Mouse (Mus musculus) lung, embryonic 14.5 days (tissue): ENCODE data around the gene Gjc1. TPM values are rescaled to one million over a fixed set of nuclear protein-coding genes. Genes with fewer than 3 reads are reported as not detected.

ENCODE experiments used
- ATAC-seq: fragments of 200-750 bp; cut with Nextera tagmentation; 2 replicates; pipeline ENCODE4 v1.8.0; 2017; ENCODE audit warnings: mild to moderate bottlenecking, moderate TSS enrichment, moderate library complexity; ENCODE audit not compliant: insufficient read depth
- DNase-seq: peaks from one replicate; pipeline ENCODE4 v3.0.0-alpha.2; 2015
- H3K27ac ChIP-seq: fragments of 300-500 bp; sonication (generic); 2 replicates; pipeline ENCODE4 v1.5.1; 2014; ENCODE audit warnings: low read depth, mild to moderate bottlenecking, moderate library complexity
- H3K27me3 ChIP-seq: fragments of 300-500 bp; sonication (generic); 2 replicates; pipeline ENCODE4 v1.6.1; 2014; ENCODE audit warnings: low read length, control low read depth; ENCODE audit not compliant: insufficient read depth
- H3K36me3 ChIP-seq: fragments of 300-500 bp; sonication (generic); 2 replicates; pipeline ENCODE4 v1.6.1; 2014; ENCODE audit warnings: control low read depth; ENCODE audit not compliant: insufficient read depth
- H3K4me1 ChIP-seq: fragments of 300-500 bp; sonication (generic); 2 replicates; pipeline ENCODE4 v1.6.1; 2014; ENCODE audit warnings: antibody characterized with exemption, control low read depth; ENCODE audit not compliant: insufficient read depth
- H3K4me2 ChIP-seq: fragments of 300-500 bp; sonication (generic); 2 replicates; pipeline ENCODE4 v1.6.1; 2014; ENCODE audit warnings: mild to moderate bottlenecking
- H3K4me3 ChIP-seq: fragments of 300-500 bp; sonication (generic); 2 replicates; pipeline ENCODE4 v1.5.1; 2014; ENCODE audit warnings: low read depth, low read length
- H3K9ac ChIP-seq: fragments of 300-500 bp; sonication (generic); 2 replicates; pipeline ENCODE4 v1.6.1; 2014
- H3K9me3 ChIP-seq: fragments of 300-500 bp; sonication (generic); 2 replicates; pipeline ENCODE4 v1.6.1; 2016; ENCODE audit warnings: low read depth, low read length, control low read depth
- CTCF ChIP-seq: IDR thresholded peaks from 2 replicates; pipeline ENCODE4 v1.5.1; 2016; ENCODE audit warnings: antibody characterized with exemption, low read depth
- WGBS: fragments of 180-500 bp; shearing (Covaris S2); extraction: QIAGEN DNeasy Blood & Tissue Kit; methylation state at CpG from one replicate; pipeline ENCODE4 v1.1.7; 2014; 5-methylcytosine and 5-hydroxymethylcytosine counted together
- polyA plus RNA-seq: library from polyadenylated mRNA; unstranded; fragments of >200 nt; fragmentation: Nextera tagmentation; extraction: Ambion mirVana; gene quantifications from 2 replicates; pipeline ENCODE4 v1.2.1, GENCODE M21; 2014

The Gjc1 gene
- polyA plus RNA-seq, 1 experiment from 2014 or later: 80.7 TPM

DNA sequence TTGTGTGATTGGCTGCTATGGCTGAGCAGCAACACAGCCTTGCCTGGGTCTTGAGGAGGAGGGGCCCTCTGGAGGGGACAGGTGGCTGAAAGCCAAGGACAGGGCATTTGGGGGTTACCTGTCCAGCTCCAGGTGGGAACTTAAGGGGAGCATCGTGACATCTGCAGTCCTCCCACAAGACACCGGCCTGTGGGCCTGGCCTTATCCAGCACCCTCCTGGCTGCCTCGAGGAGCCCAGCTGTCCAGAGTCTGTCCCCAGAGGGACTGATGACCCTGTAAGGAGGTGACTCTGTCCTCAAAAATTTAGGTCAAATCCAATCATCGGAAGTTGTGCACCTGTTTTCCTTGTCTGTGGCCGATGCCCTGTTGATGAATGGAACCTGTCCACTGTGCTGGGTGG, 54.1 kb downstream of the Gjc1 start:
- WGBS: 66% methylated on average over 5 of the region's 5 CpGs
- ATAC-seq: no peak

DNA sequence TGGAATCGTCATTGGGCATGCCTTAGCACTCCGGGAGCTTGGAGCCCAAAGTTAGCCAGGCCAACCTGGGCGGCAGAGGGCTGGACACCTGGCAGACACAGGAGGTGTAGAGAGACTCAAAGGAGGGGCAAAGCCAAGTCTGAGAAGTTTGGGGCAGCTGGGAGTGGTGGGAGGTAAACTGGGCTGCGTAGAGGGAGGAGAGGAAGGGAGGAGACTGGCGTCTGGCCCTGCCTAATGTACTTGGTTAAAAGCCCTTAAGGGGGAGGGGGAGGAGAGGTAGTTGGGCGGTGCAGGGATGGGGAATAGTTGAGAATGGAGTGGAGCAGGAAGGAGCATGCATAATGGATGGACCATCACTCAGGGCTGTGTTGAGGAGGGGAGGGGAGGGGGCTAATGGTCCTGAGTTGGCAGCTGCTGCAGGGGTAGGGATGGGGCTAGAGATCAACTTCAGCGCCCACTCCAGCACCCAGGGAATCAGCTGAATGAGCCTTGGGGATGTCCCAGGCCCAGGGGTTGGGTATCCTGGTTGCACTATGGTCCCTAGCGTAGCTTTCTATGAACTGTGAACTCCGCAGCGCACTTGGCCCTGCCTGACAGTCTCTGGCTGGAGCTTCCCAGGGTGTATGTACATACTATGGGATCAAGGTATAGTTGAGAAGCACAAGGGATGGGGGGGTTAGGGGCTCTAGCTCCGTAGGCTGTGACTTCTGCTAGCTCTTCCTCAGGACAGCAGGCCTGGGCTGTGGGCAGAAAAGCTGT, 56.3 kb downstream of the Gjc1 start:
- Histone ChIP-seq H3K9ac (no peak overlapping the region), H3K9me3 (no peaks in the 10 kb centered on the region), H3K4me3 (no peak overlapping the region), H3K27me3 (peaks cover 29% of the 10 kb centered on the region), H3K4me1 (0 out of 2 replicates have a peak, but pooled peaks cover 6% of the 10 kb centered on the region), H3K4me2 (no peak overlapping the region), H3K36me3 (no peaks in the 10 kb centered on the region), H3K27ac (no peak overlapping the region)
- DNase-seq (no peak), ATAC-seq (no peak)
- TF ChIP-seq CTCF: no peak
- WGBS: 51% methylated on average over 11 of the region's 11 CpGs

More for the DNA sequence above, 54.1 kb downstream of the Gjc1 start:
- Histone ChIP-seq H3K4me3 (no peak overlapping the region), H3K27me3 (peaks cover 23% of the 10 kb centered on the region), H3K4me1 (0 out of 2 replicates have a peak, but pooled peaks cover 6% of the 10 kb centered on the region), H3K9me3 (no peaks in the 10 kb centered on the region), H3K4me2 (no peak overlapping the region), H3K36me3 (no peaks in the 10 kb centered on the region), H3K27ac (no peak overlapping the region), H3K9ac (no peak overlapping the region)
- TF ChIP-seq CTCF: no peak
- no peak for DNase-seq

DNA sequence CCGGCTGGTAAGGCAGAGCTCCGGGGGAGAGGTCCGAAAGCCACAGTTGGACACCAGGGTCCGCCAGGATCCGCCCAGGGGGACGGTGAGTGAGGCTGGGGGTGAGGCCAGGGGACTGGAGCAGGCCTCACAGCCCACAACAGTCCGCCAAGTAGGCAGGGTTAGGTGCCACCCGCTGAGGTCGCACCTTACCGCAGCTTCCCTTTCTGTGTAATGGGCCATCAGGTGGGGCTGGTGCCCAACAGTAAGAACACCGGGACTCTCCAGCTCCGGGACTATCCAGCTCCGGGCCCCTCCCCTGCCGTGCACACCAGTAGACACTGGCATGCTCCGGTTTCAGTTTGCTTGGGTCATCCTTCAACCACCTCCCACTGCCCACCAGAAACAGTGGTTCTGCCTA, 57.3 kb downstream of the Gjc1 start:
- TF ChIP-seq CTCF: no peak
- peaks cover 29% of the 10 kb centered on the region for H3K27me3 ChIP-seq
- DNase-seq: no peak
- peak overlapping the region; percentile 52 for H3K4me3 ChIP-seq
- H3K36me3 ChIP-seq: no peaks in the 10 kb centered on the region
- no peaks in the 10 kb centered on the region for H3K9me3 ChIP-seq
- H3K4me2 ChIP-seq: peak overlapping the region; percentile 100
- peak overlapping the region; percentile 56 for H3K9ac ChIP-seq
- WGBS: 12% methylated on average over 15 of the region's 15 CpGs
- H3K27ac ChIP-seq: no peak overlapping the region
- 0 out of 2 replicates have a peak, but pooled peaks have one; percentile 6 for ATAC-seq
- H3K4me1 ChIP-seq: 0 out of 2 replicates have a peak, but pooled peaks cover 6% of the 10 kb centered on the region

DNA sequence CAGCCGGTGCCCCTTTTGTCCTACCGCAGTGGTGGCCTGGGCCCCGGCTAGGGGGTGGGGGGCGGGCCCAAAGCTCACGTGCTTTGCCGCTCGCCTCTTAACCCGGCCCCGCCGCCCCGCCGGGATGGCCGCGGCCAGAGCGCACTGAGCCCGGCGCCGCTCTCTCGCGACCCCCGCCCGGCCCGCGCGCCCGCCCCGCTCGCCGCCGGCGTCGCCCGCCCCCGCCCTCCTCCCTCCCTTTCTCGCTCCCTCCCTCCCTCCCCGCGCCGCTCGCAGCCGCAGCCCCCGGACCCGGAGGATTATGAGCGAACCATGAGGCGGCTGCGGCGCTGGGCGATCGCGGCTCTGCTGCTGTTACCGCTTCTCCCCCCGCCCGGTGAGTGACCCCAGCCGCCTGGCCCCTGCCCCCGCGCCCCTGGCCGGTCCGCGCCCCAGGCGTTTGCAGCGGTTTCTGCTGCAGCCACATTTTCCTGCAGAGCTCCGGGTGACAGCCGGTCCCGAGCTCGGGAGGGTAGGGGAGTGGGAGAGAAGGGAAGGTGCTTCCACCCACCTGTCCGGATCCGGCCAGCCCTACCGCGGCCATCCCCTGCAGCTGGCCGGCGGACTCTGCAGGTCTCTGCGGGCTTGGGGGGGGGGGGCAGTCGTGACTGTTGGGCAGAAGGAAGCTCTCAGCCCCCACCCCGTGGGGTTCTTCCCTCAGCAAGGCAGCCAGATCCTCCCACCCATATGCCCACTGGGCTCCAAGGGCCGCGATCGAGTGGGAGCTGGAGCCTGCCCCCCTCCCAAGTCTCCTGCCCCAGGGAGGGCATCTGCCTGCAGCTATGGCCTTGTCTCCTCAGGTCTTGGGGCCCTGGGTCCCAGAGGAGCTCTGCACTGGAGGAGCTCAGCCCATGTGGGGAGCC, 57.9 kb downstream of the Gjc1 start, which contains the start of gene Adam11:
TSS of gene Adam11 (plus strand) at position 131 of the 902 bp plus-strand sequence.
- WGBS: under 1% methylated on average over 70 of the region's 76 CpGs
- peak within 1 kb of the TSS; percentile 100 for H3K4me2 ChIP-seq
- H3K36me3 ChIP-seq: no peaks in the 10 kb centered on the region
- ATAC-seq (peak; percentile 48; the same call in 1 of the 2 replicates), DNase-seq (peak; percentile 18)
- no peak within 1 kb of the TSS for H3K27ac ChIP-seq
- H3K4me1 ChIP-seq: 0 out of 2 replicates have a peak, but pooled peaks cover 6% of the 10 kb centered on the region
- no peak for TF ChIP-seq CTCF
- H3K27me3 ChIP-seq: peaks cover 29% of the 10 kb centered on the region
- H3K9me3 ChIP-seq: no peaks in the 10 kb centered on the region
- H3K4me3 ChIP-seq: peak within 1 kb of the TSS; percentile 52
- peak within 1 kb of the TSS; percentile 56 for H3K9ac ChIP-seq

DNA sequence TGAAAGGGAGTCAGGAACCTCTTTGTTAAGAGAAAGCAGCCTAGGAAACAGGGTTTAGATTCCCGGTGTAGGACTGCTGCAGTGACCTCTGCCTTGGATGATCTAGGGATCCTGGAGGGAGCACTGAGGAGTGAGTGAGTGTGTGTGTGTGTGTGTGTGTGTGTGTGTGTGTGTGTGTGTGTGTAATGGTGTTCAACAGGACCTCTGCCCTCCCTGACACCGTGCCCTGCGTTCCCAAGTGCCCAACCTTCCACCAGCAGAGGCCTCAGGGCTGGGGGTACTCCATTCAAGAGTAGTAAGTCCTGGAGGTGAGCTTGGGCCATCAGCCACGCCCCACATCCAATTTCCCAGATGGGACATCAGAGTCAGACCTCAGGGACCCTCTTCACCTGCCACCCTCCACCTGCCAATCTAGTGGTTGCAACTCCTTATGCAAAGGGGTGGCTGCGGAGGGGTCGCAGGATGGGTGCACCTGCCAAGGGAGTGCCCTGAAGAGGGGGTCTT, 58.6 kb downstream of the Gjc1 start:
- ATAC-seq (peak; percentile 21; the same call in 1 of the 2 replicates), DNase-seq (no peak)
- Histone ChIP-seq H3K27ac (no peak overlapping the region), H3K36me3 (no peaks in the 10 kb centered on the region), H3K4me3 (peak overlapping the region; percentile 52), H3K27me3 (peaks cover 29% of the 10 kb centered on the region), H3K9me3 (no peaks in the 10 kb centered on the region), H3K9ac (peak overlapping the region; percentile 56), H3K4me2 (peak overlapping the region; percentile 100), H3K4me1 (0 out of 2 replicates have a peak, but pooled peaks cover 6% of the 10 kb centered on the region)
- no peak for TF ChIP-seq CTCF
- WGBS: 19% methylated on average over 6 of the region's 6 CpGs

DNA sequence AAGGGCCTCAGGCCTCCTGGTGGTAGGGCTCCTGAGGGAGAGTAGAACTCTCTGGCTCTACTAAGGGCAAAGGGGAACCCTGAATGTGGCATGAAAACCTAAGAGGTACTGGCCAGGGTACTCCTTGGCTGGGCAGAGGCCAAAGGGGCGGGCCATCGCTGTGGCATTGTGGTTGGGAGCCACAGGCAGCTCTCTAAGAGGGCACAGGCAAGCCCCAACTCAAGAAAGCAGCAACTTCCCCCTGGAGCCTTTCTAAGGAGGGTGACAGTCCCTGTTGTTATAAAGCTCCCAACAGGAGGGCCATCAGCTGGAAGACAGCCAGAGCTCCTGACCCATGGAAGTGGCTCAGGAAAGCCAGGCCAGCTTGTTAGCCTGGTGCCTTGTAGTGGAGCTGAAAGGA, 60.5 kb downstream of the Gjc1 start:
- Histone ChIP-seq H3K9ac (no peak overlapping the region), H3K36me3 (no peaks in the 10 kb centered on the region), H3K4me2 (no peak overlapping the region), H3K9me3 (no peaks in the 10 kb centered on the region), H3K27me3 (peaks cover 29% of the 10 kb centered on the region), H3K27ac (no peak overlapping the region), H3K4me1 (0 out of 2 replicates have a peak, but pooled peaks cover 6% of the 10 kb centered on the region), H3K4me3 (no peak overlapping the region)
- WGBS: 86% methylated on average over 2 of the region's 2 CpGs
- no peak for TF ChIP-seq CTCF
- no peak for ATAC-seq
- DNase-seq: no peak
